Mouse (Mus musculus) gastrocnemius, postnatal 4 days (tissue): Measurements from ENCODE around the gene Trip11. TPM values are rescaled to one million over a fixed set of nuclear protein-coding genes. Genes with fewer than 3 reads are reported as not detected.

Source experiments
- DNase-seq, 2 experiments: peaks; one replicate each; pipeline ENCODE4 v3.0.0; 2021 to 2022; ENCODE audit warnings: low spot score in 2 of 2, mixed read lengths in 2 of 2
- total RNA-seq, 2 experiments: library from RNA; stranded (reverse); gene quantifications; 2 replicates each; pipeline ENCODE4 v1.2.3; 2021

Gene Trip11
- total RNA-seq, 2 experiments from 2014 or later, result 29.4 to 31.4 TPM

DNA sequence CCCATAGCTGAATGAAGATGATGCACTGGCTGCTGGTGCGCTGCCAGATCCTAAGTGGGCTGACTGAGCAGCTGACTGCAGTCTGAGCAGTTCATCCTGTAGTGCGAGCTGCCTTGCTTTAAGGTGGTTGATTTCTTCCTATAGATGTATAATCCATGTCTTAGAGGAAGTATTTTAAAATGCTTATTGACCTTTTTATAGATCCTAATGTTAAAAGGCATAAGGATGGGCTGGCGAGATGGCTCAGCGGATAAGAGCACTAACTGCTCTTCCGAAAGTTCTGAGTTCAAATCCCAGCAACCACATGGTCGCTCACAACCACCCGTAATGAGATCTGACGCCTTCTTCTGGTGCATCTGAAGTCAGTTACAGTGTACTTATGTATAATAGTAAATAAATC, 14.1 kb downstream of the Trip11 start:
- DNase-seq, result no peak

DNA sequence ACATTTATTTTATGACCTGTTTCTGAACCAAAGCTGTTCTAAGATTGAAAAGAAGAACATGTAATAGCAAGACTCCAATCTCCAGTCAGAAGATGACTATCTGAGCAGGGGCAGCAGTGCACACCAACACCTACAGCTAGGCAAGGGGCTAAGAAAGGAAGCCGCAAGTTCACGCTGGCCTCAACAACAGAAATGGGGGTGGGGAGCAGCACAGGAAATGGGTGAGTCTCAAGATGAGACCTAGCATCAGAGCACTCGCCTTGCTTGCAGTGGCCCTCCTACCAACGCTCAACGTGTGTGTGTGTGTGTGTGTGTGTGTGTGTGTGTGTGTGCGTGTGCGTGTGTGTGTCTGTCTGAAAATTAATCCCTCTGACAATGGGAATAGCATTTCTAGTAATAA, 16.0 kb downstream of the Trip11 start:
- no peak for DNase-seq

DNA sequence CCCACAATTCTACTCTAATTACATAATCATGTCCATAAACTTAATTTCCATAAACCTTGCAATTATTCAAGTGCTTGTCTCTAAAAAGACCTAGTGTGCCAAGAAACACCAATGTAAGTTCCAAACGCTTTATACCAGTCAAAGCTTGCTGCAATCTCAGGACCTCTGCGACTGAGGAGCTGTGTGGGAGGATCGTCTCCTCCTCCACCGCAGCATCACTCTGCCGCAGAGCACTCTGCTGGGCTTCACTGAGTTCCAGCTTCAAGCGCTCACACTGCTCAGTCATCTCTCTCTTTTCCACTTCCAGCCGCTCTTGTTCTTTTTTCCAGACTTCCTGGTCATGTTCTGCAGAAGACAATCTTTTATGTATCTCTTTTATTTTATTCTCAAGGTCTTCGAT, 19.8 kb downstream of the Trip11 start:
- DNase-seq, result no peak

DNA sequence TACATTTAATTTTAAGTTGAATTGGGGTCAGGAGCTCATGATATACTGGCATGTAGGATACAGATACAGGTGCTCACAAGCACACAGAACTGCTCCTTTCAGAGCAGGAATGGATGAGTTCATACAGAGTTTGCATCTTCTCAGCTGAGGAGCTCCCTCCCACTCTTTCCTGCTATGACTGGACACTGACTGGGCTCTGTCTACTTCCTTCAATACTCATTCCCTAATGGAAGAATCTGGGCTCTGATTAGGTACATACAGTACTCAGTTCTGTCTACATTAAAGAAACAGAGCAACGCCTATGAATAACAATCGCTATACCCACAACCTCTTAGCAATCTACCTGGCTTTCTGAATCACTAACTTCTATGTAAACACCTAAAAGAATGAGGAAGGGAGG, 20.2 kb downstream of the Trip11 start:
- DNase-seq, result no peak

DNA sequence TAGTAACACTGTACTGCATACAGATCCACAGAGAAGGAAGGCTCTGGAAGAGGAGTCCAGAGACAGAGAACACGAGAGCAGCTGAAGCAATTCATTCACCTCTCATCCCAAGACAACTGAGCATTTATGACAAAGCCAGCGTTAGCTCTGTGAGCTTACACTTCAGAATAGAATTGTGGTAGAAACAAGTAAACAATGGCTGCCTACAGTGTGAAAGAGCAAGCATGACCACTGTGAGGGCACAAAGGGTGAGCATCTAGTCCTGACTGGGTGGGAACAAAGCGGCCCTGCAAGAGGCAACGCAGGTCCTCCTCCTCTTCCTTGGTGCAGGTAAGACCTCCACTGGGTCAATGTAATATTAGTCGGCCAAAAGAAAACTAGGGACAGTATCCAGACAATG, 22.0 kb downstream of the Trip11 start:
- no peak for DNase-seq

DNA sequence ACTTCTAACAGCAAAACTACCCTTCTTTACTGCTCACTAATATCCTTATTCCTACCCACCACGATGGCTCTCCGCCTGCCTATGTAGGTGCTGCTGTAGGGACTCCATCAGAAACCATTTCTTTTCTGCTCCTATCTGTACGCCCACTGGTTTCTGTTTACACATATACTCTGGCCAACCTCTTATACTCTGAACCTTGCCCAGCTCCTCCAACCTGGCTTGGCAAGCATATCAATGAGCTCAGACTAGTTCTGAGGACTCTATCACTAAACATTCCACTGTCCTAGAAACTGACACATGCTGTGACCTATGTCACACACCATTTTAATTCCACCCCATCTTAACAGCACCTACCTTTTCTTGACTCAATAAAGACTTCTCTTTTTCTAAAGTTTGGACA, 23.7 kb downstream of the Trip11 start:
- no peak for DNase-seq

DNA sequence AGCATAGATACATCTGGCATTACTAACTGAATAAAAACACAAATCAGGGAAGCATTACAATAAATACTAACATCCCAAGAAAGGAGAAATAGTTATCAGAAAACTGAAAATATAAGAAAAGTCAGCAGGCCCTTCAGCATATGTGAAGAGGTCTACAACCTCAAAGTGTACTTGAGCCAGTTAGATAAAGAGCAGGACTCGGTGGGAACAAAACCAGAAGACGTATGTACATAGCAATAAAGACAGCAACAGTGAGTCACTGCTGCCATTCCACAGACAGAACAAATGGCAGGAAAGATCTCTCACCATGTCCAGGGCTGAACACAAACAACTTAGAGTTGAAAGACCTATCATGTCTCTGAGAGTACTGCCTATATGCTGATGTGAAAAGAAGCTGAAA, 24.8 kb downstream of the Trip11 start:
- DNase-seq, result no peak

DNA sequence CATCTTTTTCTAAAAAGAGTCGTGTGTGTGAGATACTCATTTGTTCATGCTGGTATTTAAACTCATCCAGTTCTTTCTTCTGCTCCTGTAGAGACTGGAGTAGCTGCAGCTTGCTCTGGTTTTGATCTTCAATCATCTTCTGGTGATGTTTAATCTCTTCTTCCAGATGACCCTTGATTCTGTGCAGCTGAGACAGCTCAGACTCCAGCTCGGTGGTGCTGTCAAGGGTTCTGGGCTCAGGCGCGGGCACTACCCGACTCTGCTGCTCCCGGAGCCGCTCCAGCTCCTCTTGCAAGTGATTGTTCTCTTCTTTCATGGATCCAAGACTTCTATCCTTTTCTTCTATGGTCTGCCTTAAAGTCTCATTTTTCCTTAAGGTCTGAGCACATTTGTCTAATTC, 28.1 kb downstream of the Trip11 start:
- no peak for DNase-seq

DNA sequence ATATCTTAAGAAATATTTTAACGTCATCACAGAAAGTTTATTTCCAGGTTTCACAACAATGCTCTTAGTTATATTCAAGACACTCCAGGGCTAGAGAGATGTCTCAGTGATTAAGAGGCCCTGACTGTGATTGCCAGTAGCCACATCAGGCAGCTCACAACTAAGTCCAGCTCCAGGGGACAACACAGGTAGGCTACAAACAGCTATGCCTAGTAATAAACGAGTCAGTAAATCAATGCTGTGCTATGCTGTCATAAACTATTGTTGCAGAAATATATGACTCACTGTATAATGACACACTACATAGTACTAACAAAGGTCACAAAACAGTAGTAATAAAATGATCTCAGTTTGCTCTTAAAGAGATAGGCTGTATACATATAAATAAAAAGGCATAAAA, 36.7 kb downstream of the Trip11 start:
- no peak for DNase-seq

DNA sequence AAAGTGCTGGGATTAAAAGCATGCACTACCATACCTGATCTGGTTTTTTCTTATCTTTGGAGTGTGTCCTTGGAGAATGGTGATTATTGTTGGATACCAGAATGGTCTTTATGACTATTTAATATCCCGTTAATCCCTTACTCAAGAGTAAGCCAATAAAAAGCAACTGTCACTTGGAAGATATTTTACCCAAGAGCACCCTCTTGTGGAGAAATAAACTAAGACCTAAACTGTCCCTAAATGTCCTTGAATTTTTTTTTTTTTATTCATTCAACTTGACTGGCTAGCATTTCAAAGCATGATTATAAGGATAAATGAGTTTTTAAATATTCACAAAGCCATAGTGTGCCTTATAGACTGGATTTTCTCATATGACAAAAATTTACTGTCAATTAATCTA, 38.0 kb downstream of the Trip11 start:
- DNase-seq, result no peak

DNA sequence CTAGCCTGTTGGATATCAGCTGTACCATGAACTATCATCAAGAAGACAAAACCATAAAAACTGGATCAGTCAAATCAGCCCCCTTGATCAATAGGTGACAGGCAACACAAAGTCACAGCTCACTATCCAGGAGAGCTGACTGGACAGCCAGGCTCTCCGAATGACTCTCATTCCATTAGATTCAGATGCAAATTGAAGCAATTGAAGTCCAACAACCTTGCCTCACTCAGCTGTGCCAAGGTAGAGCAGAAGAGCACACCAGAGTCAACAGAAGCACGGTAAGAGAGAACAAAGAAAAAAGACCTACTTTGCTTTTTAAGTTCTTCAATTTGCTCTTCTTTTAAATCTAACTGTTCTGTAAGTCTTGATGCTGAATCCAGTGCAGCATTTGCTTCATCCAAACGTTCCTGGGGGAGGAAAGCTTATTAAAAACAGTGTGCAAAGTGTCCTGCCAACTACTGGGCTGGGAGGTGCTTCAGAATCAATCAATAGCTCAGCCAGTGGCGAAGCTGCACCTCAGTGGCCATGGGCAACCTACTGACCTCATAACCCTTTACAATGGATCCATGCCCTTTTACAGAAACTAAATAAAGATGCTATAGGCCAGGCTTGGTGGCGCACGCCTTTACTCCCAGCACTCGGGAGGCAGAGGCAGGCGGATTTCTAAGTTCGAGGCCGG, 50.6 kb downstream of the Trip11 start:
- no peak for DNase-seq

DNA sequence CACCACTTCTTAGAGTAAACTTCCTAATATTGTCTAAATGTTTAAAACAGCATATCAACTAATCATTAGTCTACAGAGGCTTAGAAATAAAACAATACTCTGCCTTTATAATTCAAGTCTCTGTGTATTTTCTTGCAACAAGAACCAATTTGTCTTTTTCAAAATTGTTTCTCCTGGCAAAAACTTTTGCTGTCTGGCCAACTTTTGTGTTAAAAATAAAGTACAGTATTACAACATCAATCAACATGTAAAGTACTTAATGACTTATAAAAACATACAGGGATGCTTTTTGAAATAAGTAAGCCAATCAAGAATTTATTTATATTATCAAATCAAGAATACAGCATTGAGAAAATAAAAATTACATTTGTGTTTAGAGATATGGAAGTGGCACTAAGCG, 52.8 kb downstream of the Trip11 start:
- DNase-seq, result no peak

DNA sequence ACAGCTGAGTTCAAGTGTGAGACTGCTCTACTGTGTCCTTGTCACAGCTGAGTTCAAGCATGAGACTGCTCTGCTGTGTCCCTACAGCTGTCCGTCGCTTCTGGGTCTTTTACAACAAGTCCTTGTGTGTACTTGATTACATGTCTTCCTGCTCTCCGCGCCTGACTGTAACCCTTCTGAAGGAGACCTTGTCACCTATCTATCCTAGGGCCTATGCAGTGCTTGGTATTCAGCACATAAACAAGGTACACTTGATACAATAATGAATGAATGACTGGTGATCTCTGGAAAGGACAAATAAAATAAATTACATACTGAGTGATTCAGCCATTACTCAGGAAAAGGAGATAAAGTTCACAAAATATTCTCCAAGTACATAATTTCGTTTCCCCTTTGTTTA, 55.1 kb downstream of the Trip11 start:
- no peak for DNase-seq

DNA sequence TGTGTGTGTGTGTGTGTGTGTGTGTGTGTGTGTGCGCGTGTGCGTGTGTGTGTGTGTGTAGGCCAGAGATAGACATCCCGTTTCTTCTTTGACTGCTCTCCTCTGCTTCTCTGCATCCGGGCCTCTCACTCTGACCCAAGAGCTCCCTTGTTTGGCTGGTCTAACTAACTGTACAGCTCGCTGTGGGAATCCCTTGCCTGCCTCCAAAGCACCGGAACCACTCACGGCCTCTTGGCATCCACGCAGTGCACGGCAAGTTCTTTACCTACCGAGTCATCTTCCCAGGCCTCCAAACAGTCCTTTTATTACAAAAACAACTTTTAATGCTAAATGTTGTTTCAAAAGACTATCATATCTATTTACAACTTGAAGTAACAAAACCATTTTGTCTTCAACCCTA, 58.7 kb downstream of the Trip11 start:
- no peak for DNase-seq

DNA sequence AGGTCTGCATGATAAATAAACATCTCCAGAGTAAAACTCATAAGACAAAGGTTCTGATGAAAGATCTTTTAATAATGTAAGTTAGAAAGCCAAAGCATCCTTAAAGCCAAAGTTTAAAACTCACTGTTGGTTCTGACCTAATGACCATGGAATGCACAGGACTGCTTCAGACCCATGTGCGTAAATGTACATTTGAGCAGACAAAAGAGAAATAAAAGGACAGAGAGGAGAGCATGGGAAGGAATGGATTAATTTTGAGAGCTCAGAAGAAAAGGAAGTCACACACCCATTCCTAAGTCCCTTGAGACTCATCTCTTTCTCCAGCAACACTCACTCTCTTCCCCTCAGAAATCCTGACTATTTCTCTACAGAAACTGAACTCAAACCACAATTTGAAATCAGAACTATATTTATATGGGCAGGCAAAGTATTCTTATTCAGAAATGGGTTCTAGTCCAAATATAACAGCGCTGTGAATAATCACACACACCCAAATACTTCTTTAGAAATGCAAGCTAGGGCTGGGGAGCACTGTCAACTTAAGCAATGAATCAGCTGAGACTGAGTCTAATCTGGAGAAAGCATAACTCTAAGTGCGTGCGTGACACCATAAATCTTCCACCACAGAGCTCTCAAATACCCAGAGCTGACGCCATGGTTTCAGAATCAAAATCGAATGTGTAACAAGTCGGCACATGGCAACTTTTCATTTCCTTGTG, 61.1 kb downstream of the Trip11 start:
- no peak for DNase-seq

DNA sequence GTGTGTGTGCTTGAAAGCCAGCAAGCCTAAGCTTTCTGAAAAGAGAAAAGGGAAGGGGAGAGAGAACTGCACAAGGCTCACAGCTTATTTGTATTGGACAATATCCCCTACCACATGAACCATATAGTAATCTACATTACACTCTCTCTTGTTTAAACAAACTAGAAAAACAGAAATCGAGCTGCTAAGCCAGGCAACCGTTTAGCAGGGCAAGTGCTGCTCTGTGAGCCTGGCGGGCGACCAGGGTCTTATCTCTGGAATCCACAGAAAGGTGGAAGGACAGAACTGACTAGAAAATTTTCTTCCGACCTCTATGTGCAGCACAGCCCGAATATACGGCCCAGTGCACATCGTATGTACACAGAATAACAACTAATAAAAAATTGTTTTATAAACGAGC, 61.8 kb downstream of the Trip11 start:
- DNase-seq, result no peak

DNA sequence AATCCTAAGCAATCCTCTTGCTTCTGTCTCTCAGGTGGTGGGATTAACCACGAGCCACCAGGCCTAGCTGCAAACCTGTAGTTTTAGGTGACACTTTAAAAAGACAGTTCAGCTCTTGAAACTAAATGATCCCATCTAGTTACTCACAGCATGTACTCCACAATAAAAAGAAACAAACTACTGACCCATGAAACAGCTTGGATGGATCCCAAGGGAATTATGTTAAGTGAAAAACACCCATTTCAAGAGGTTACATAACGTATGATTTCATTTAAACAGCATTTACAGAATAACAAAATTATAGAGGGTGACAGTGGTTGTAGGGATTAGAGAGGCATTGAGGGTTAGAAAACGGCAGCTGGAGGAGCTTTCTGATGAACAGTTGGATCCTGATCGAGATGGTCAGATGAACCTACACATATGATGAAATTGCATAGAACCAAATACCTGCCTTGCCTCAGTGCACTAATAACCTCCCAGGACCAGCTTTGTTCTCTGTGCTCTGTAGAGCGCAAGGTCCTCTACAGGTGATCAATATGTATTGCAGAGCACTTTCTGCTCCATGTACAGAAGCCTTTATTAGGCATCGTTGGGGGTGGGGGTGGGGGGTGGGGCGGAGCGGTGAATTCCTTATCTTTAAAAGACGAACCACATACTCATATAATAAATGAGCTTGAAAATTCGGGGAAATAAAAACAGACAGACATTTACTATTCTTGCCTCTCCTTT, 76.4 kb downstream of the Trip11 start:
- no peak for DNase-seq

DNA sequence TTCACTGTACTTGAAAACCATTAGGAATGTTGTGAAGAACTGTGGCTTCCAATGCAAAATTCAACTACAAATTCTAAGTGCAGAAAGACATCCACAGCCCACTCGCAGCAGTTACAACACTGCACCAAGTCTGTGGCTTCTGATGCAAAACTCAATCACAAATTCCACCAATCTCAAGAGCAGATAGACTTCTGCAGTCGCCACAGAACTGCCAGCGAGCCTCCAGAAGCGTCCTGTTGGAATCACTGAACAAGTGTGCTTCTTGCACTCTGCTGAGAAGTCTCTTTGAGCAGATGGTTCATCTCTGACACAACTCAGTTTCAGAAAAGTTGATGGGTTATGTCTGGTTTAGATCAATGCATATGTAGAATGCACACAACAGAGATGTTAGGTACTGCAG, 78.4 kb downstream of the Trip11 start:
- DNase-seq, result no peak

DNA sequence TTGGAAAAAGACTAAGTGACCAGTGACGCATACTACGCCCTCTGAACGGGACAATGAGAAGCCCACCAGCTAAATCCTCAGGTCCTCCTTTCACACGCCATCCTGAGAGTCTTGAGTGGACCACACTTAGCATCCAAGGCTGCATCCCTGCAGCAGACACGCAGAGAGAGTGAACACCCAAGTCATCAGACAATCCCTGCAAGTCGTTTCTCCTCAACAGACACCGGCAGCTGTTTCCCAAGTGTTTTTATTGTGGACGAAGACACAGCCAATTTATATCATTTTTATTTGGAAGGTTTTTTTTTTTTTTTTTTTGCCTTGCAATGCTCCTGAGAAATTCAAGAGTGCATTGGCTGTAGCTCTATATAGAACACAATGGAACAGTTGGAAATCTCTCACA, 79.3 kb downstream of the Trip11 start:
- no peak for DNase-seq

DNA sequence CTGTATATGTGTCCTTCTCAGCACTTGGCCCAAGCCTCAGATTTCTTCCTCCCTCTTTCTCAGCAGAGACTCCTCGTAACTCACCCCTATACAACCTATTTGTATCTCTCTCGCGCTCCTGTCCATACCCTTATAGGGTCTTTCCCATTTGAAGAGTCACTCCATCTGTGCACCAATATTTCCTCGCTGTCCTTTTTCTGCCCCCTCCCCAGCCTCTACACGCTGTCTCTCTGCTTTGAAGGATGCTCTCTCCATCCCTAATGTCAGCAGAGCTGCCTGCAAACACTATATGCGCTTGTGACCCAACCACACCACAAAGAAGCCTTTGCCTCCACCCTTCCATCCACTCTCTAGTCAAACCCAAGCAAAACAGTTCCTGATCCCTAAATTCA, 80.0 kb downstream of the Trip11 start:
- DNase-seq, result no peak

DNA sequence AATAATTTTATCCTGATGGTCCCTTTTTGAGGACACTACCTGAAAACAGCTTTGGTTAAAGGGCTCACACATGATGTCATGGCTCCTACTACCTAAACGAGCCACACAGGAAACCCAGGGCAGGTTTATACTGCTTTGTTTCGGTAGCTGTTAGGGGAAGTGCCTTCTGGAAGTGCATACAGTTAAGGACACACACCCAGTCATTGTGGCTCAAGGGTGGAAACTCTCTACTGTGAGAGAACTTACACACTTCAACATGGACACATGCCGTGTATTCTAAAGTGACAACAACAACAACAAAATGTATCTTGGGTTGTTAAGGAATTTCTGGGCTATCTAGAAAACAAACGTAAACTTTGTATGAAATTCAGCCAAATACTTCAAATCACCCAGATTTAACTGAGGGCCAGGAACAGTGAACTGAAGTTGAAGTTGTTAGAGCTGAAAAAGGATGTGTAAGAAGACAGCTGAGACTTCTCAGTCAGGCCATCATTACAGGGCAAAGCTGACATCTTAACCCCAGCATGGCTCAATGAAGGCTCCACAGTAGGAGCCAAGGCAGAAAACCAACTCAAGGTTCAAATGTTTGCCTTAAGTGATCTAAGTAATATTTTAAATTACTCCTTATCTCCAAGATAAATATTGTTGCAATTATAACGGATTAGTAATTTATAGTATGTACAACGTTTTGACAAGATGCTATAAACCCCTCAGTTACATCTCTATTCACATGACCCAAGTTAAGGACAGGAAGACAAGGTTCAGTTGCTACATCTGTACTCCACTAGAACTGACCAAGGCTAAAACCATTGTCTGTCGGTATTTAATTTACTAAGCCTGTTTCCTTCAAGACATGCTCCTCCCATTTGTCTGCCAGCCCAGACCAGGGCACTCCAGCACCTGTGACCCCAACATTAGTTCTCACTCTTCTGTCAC, 80.6 kb downstream of the Trip11 start:
- DNase-seq, result no peak
